Mouse (Mus musculus): ENCODE measurements at regions not wholly inside any gene's neighbourhood (a gene's known extent, or its start where the extent isn't known, plus 50 kb on each side); places are given as distances from the start of the nearest gene placed in this dataset.

- no peak for DNase-seq
Measured at GRCm38 (mm10) chr10:19139234-19139633, 123.8 kb upstream of the Tnfaip3 start.

- DNase-seq, result no peak
Measured at GRCm38 (mm10) chr10:19138258-19138657, 122.8 kb upstream of the Tnfaip3 start.

GRCm38 (mm10) chr10:19127581-19128291 is 112.3 kb upstream of the Tnfaip3 start:
- no peak for DNase-seq

GRCm38 (mm10) chr10:19126922-19127321 is 111.5 kb upstream of the Tnfaip3 start:
- no peak for DNase-seq

- DNase-seq, result no peak
Measured at GRCm38 (mm10) chr10:19126438-19126837, 111.0 kb upstream of the Tnfaip3 start.

GRCm38 (mm10) chr10:19123691-19124090 is 108.2 kb upstream of the Tnfaip3 start:
- DNase-seq, result peak; percentile 22 to 42

- peak; percentile 33 to 66 for DNase-seq
Measured at GRCm38 (mm10) chr10:19122221-19122620, 106.8 kb upstream of the Tnfaip3 start.

GRCm38 (mm10) chr10:19119281-19120049 is 104.0 kb upstream of the Tnfaip3 start:
- DNase-seq, result no peak

GRCm38 (mm10) chr10:19118569-19119280 is 103.3 kb upstream of the Tnfaip3 start:
- DNase-seq, result no peak

GRCm38 (mm10) chr10:19117071-19117605 is 101.7 kb upstream of the Tnfaip3 start:
- DNase-seq, result no peak

- DNase-seq, result no peak
Measured at GRCm38 (mm10) chr10:19112459-19112858, 97.0 kb upstream of the Tnfaip3 start.

GRCm38 (mm10) chr10:19105231-19105681 is 89.8 kb upstream of the Tnfaip3 start:
- no peak for DNase-seq

GRCm38 (mm10) chr10:19104671-19105203 is 89.3 kb upstream of the Tnfaip3 start:
- no peak for DNase-seq

- DNase-seq, result no peak
Measured at GRCm38 (mm10) chr10:19099369-19100285, 84.2 kb upstream of the Tnfaip3 start.

GRCm38 (mm10) chr10:19094297-19094696 is 78.8 kb upstream of the Tnfaip3 start:
- DNase-seq, result peak; percentile 69 to 85

- DNase-seq, result no peak
Measured at GRCm38 (mm10) chr10:19093689-19094088, 78.2 kb upstream of the Tnfaip3 start.

- DNase-seq, result no peak
Measured at GRCm38 (mm10) chr10:19091949-19092348, 76.5 kb upstream of the Tnfaip3 start.

GRCm38 (mm10) chr10:19091110-19091509 is 75.7 kb upstream of the Tnfaip3 start:
- DNase-seq, result peak in 1 of 2 experiments; percentile 1

GRCm38 (mm10) chr10:19086995-19087394 is 71.5 kb upstream of the Tnfaip3 start:
- no peak for DNase-seq

- DNase-seq, result no peak
Measured at GRCm38 (mm10) chr10:19082136-19082535, 66.7 kb upstream of the Tnfaip3 start.

- no peak for DNase-seq
Measured at GRCm38 (mm10) chr10:19078047-19078446, 62.6 kb upstream of the Tnfaip3 start.

- no peak for DNase-seq
Measured at GRCm38 (mm10) chr10:19068377-19068776, 52.9 kb upstream of the Tnfaip3 start.
